In the genomic region with DNA sequence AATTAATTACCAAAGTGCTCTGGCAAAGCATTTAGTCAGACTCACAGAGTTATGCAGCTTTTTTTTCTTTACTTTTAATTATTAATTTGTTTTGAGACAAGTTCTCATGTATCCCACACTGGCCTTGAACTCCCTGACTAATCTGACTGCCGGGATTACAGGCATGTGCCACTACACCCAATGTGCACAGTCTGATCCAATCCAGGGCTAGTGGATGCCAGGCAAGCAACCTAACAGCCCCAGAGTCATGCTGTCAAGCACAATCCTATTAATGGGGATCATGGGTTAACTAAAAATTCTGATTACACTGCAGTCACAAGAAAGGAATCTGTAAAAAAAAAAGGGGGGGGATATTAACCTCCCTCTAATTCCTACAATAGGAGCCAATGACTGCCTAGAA, we compare ENCODE assay signal across 14 mouse cellular contexts. TPM values are rescaled to one million over a fixed set of nuclear protein-coding genes. Genes with fewer than 3 reads are reported as not detected.
"Had no signal": no experiment of that assay in that cellular context is flagged by ENCODE, and none has a peak within 500 bp of the region (broad histone marks: within the 10 kb centered on the region; RNA-seq: fewer than 3 reads in every experiment).

No protein-coding gene starts in this region.

RNA-seq across cellular contexts. Expression of a gene that starts 11.1 kb away (rescaled TPM):
- total RNA-seq: neutrophil, adult 5-6 weeks had no signal
- polyA plus RNA-seq: neural tube, embryonic 13.5 days; neural tube, embryonic 14.5 days; neural tube, embryonic 15.5 days; small intestine, adult 2 months; spleen, adult 2 months; stomach, embryonic 14.5 days; stomach, embryonic 15.5 days; stomach, embryonic 16.5 days; stomach, postnatal 0 days; testis, adult 2 months; thymus, adult 2 months; thymus, postnatal 0 days; urinary bladder, adult 2 months had no signal

RNA-seq across cellular contexts. Expression of a gene that starts 39.4 kb away (rescaled TPM):
- total RNA-seq: neutrophil, adult 5-6 weeks had no signal
- polyA plus RNA-seq: testis, adult 2 months; thymus, postnatal 0 days had no signal
